Mouse (Mus musculus) midbrain, embryonic 13.5 days (tissue): ENCODE results near the gene Gpc6. TPM values are rescaled to one million over a fixed set of nuclear protein-coding genes. Genes with fewer than 3 reads are reported as not detected.

Experiments
- ATAC-seq: fragments of 200-750 bp; cut with Nextera tagmentation; 2 replicates; pipeline ENCODE4 v1.8.0; 2017; ENCODE audit warnings: mild to moderate bottlenecking, moderate TSS enrichment, moderate library complexity
- H3K27ac ChIP-seq: fragments of 300-500 bp; sonication (generic); 2 replicates; pipeline ENCODE4 v1.5.1; 2015; ENCODE audit warnings: inconsistent platforms, mild to moderate bottlenecking, moderate library complexity
- H3K27me3 ChIP-seq: fragments of 300-500 bp; sonication (generic); 2 replicates; pipeline ENCODE4 v1.6.1; 2015; ENCODE audit warnings: mild to moderate bottlenecking, inconsistent platforms
- H3K36me3 ChIP-seq: fragments of 300-500 bp; sonication (generic); 2 replicates; pipeline ENCODE4 v1.6.1; 2015; ENCODE audit warnings: mild to moderate bottlenecking, inconsistent platforms
- H3K4me1 ChIP-seq: fragments of 300-500 bp; sonication (generic); replicated peaks from 2 replicates; pipeline ENCODE4 v1.6.1; 2015; ENCODE audit warnings: inconsistent platforms
- H3K4me2 ChIP-seq: fragments of 300-500 bp; sonication (generic); replicated peaks from 2 replicates; pipeline ENCODE4 v1.6.1; 2015; ENCODE audit warnings: moderate library complexity, mild to moderate bottlenecking, inconsistent platforms
- H3K4me3 ChIP-seq: fragments of 300-500 bp; sonication (generic); replicated peaks from 2 replicates; pipeline ENCODE4 v1.5.1; 2015; ENCODE audit warnings: mild to moderate bottlenecking, inconsistent platforms
- H3K9ac ChIP-seq: fragments of 300-500 bp; sonication (generic); replicated peaks from 2 replicates; pipeline ENCODE4 v1.6.1; 2015; ENCODE audit warnings: mild to moderate bottlenecking, inconsistent platforms
- H3K9me3 ChIP-seq: fragments of 300-500 bp; sonication (generic); 2 replicates; pipeline ENCODE4 v1.6.1; 2016; ENCODE audit warnings: mild to moderate bottlenecking, inconsistent platforms
- WGBS: fragments of 180-500 bp; shearing (Covaris S2); methylation state at CpG from one replicate; pipeline ENCODE4 v1.1.7; 2015; 5-methylcytosine and 5-hydroxymethylcytosine counted together
- polyA plus RNA-seq: library from polyadenylated mRNA; unstranded; fragments of >200 nt; fragmentation: Nextera tagmentation; extraction: Ambion mirVana; gene quantifications from 2 replicates; pipeline ENCODE4 v1.2.1, GENCODE M21; 2015

Gpc6 gene
- polyA plus RNA-seq, 1 experiment from 2014 or later = 20.8 TPM

- no peak overlapping the region for H3K4me2 ChIP-seq
- H3K9ac ChIP-seq = no peak overlapping the region
- H3K4me1 ChIP-seq = peaks cover 2% of the 10 kb centered on the region; the same call in 1 of the 2 replicates
- 97% methylated on average over 3 of the region's 3 CpGs for WGBS
- ATAC-seq = no peak
- H3K27ac ChIP-seq = no peak overlapping the region
- H3K4me3 ChIP-seq = no peak overlapping the region
- no peaks in the 10 kb centered on the region for H3K27me3 ChIP-seq
- no peaks in the 10 kb centered on the region for H3K36me3 ChIP-seq
- no peaks in the 10 kb centered on the region for H3K9me3 ChIP-seq
These were observed 49.6 kb downstream of the Gpc6 start for GRCm38 (mm10) chr14:116974708-116975107.

- no peak for ATAC-seq
These were observed 50.1 kb downstream of the Gpc6 start for GRCm38 (mm10) chr14:116975224-116975623.

GRCm38 (mm10) chr14:116977259-116977658, 52.1 kb downstream of the Gpc6 start:
- WGBS = 88% methylated on average over 2 of the region's 2 CpGs

More at GRCm38 (mm10) chr14:116975224-116975623, 50.1 kb downstream of the Gpc6 start:
- H3K36me3 ChIP-seq = no peaks in the 10 kb centered on the region
- no peaks in the 10 kb centered on the region for H3K27me3 ChIP-seq
- no peaks in the 10 kb centered on the region for H3K9me3 ChIP-seq
- H3K4me3 ChIP-seq = no peak overlapping the region
- H3K4me1 ChIP-seq = peaks cover 4% of the 10 kb centered on the region; the same call in 1 of the 2 replicates
- H3K4me2 ChIP-seq = no peak overlapping the region
- 83% methylated on average over 4 of the region's 4 CpGs for WGBS
- H3K27ac ChIP-seq = no peak overlapping the region
- H3K9ac ChIP-seq = no peak overlapping the region

GRCm38 (mm10) chr14:116979714-116980382, 54.7 kb downstream of the Gpc6 start:
- ATAC-seq = no peak
- Histone ChIP-seq H3K4me2 (no peak overlapping the region), H3K9me3 (no peaks in the 10 kb centered on the region), H3K27ac (no peak overlapping the region; the same call in 1 of the 2 replicates), H3K27me3 (no peaks in the 10 kb centered on the region), H3K4me1 (peaks cover 4% of the 10 kb centered on the region; the same call in 1 of the 2 replicates), H3K9ac (no peak overlapping the region), H3K36me3 (no peaks in the 10 kb centered on the region), H3K4me3 (no peak overlapping the region)
- WGBS = 83% methylated on average over 10 of the region's 10 CpGs

More at GRCm38 (mm10) chr14:116977259-116977658, 52.1 kb downstream of the Gpc6 start:
- no peaks in the 10 kb centered on the region for H3K36me3 ChIP-seq
- H3K4me3 ChIP-seq = no peak overlapping the region
- H3K4me1 ChIP-seq = peaks cover 4% of the 10 kb centered on the region; the same call in 1 of the 2 replicates
- H3K27ac ChIP-seq = no peak overlapping the region
- H3K4me2 ChIP-seq = no peak overlapping the region
- H3K9ac ChIP-seq = no peak overlapping the region
- no peaks in the 10 kb centered on the region for H3K9me3 ChIP-seq
- H3K27me3 ChIP-seq = no peaks in the 10 kb centered on the region
- no peak for ATAC-seq

- Histone ChIP-seq H3K4me2 (no peak overlapping the region), H3K27ac (no peak overlapping the region), H3K9me3 (no peaks in the 10 kb centered on the region), H3K4me1 (peaks cover 4% of the 10 kb centered on the region; the same call in 1 of the 2 replicates), H3K4me3 (no peak overlapping the region), H3K27me3 (no peaks in the 10 kb centered on the region), H3K36me3 (no peaks in the 10 kb centered on the region), H3K9ac (no peak overlapping the region)
- no peak for ATAC-seq
- WGBS = 92% methylated on average over 4 of the region's 4 CpGs
These were observed 56.6 kb downstream of the Gpc6 start for GRCm38 (mm10) chr14:116981711-116982110.

GRCm38 (mm10) chr14:116987341-116987740, 62.2 kb downstream of the Gpc6 start:
- WGBS = 82% methylated on average over 3 of the region's 3 CpGs
- no peaks in the 10 kb centered on the region for H3K4me1 ChIP-seq
- no peaks in the 10 kb centered on the region for H3K9me3 ChIP-seq
- H3K27me3 ChIP-seq = no peaks in the 10 kb centered on the region
- ATAC-seq = no peak
- no peak overlapping the region for H3K9ac ChIP-seq
- peaks cover 5% of the 10 kb centered on the region; the same call in 1 of the 2 replicates for H3K36me3 ChIP-seq
- H3K27ac ChIP-seq = no peak overlapping the region
- no peak overlapping the region for H3K4me2 ChIP-seq
- H3K4me3 ChIP-seq = no peak overlapping the region

GRCm38 (mm10) chr14:117000376-117000775, 75.3 kb downstream of the Gpc6 start:
- no peaks in the 10 kb centered on the region for H3K4me1 ChIP-seq
- no peaks in the 10 kb centered on the region for H3K36me3 ChIP-seq
- WGBS = 86% methylated on average over 1 of the region's 1 CpGs
- H3K27me3 ChIP-seq = no peaks in the 10 kb centered on the region
- H3K9me3 ChIP-seq = no peaks in the 10 kb centered on the region
- H3K4me2 ChIP-seq = no peak overlapping the region
- H3K4me3 ChIP-seq = no peak overlapping the region
- ATAC-seq = no peak
- H3K27ac ChIP-seq = no peak overlapping the region
- H3K9ac ChIP-seq = no peak overlapping the region

GRCm38 (mm10) chr14:117002313-117002712, 77.2 kb downstream of the Gpc6 start:
- no peak; the same call in 1 of the 2 replicates for ATAC-seq
- no peaks in the 10 kb centered on the region for H3K36me3 ChIP-seq
- H3K27ac ChIP-seq = 0 out of 2 replicates have a peak overlapping the region, but pooled peaks have one; percentile 48
- H3K27me3 ChIP-seq = no peaks in the 10 kb centered on the region
- no peaks in the 10 kb centered on the region for H3K4me1 ChIP-seq
- no peak overlapping the region for H3K4me2 ChIP-seq
- WGBS = 55% methylated on average over 8 of the region's 8 CpGs
- H3K4me3 ChIP-seq = no peak overlapping the region
- H3K9me3 ChIP-seq = no peaks in the 10 kb centered on the region
- H3K9ac ChIP-seq = no peak overlapping the region

GRCm38 (mm10) chr14:117008781-117009180, 83.7 kb downstream of the Gpc6 start:
- ATAC-seq = no peak
- H3K27me3 ChIP-seq = no peaks in the 10 kb centered on the region
- no peak overlapping the region for H3K4me3 ChIP-seq
- H3K27ac ChIP-seq = no peak overlapping the region
- 0 out of 2 replicates have a peak, but pooled peaks cover 3% of the 10 kb centered on the region for H3K4me1 ChIP-seq
- H3K9ac ChIP-seq = no peak overlapping the region
- H3K9me3 ChIP-seq = no peaks in the 10 kb centered on the region
- 82% methylated on average over 3 of the region's 3 CpGs for WGBS
- H3K36me3 ChIP-seq = no peaks in the 10 kb centered on the region
- H3K4me2 ChIP-seq = no peak overlapping the region

GRCm38 (mm10) chr14:117012969-117013368, 87.9 kb downstream of the Gpc6 start:
- 70% methylated on average over 1 of the region's 1 CpGs for WGBS
- no peak overlapping the region for H3K9ac ChIP-seq
- H3K27ac ChIP-seq = no peak overlapping the region
- ATAC-seq = no peak
- peaks cover 13% of the 10 kb centered on the region for H3K4me1 ChIP-seq
- no peaks in the 10 kb centered on the region for H3K36me3 ChIP-seq
- H3K9me3 ChIP-seq = no peaks in the 10 kb centered on the region
- no peak overlapping the region for H3K4me2 ChIP-seq
- H3K27me3 ChIP-seq = no peaks in the 10 kb centered on the region
- no peak overlapping the region for H3K4me3 ChIP-seq

- no peak; the same call in 1 of the 2 replicates for ATAC-seq
- H3K4me1 ChIP-seq = peaks cover 16% of the 10 kb centered on the region
- WGBS = 35% methylated on average over 3 of the region's 3 CpGs
- no peak overlapping the region for H3K27ac ChIP-seq
- H3K27me3 ChIP-seq = no peaks in the 10 kb centered on the region
- no peaks in the 10 kb centered on the region for H3K9me3 ChIP-seq
- H3K4me2 ChIP-seq = no peak overlapping the region
- no peak overlapping the region for H3K9ac ChIP-seq
- no peak overlapping the region for H3K4me3 ChIP-seq
- H3K36me3 ChIP-seq = no peaks in the 10 kb centered on the region
These were observed 88.5 kb downstream of the Gpc6 start for GRCm38 (mm10) chr14:117013554-117014117.

- Histone ChIP-seq H3K9ac (no peak overlapping the region), H3K36me3 (no peaks in the 10 kb centered on the region), H3K27me3 (no peaks in the 10 kb centered on the region), H3K4me2 (no peak overlapping the region), H3K4me3 (no peak overlapping the region), H3K4me1 (peaks cover 23% of the 10 kb centered on the region), H3K9me3 (no peaks in the 10 kb centered on the region), H3K27ac (no peak overlapping the region)
- no peak for ATAC-seq
- WGBS = 9% methylated on average over 4 of the region's 4 CpGs
These were observed 90.3 kb downstream of the Gpc6 start for GRCm38 (mm10) chr14:117015333-117015922.
